Mouse (Mus musculus) cortical plate, adult 2 months (tissue): ENCODE measurements around the gene Gm11011.

Experiments used
- CTCF ChIP-seq: fragments of 200-500 bp; IDR thresholded peaks from 2 replicates; pipeline ENCODE4 v1.5.1; 2011; ENCODE audit warnings: mild to moderate bottlenecking, control low read depth, low read length; ENCODE audit not compliant: insufficient read depth; ENCODE audit errors: extremely low read depth
- POLR2A ChIP-seq: fragments of 200-500 bp; IDR thresholded peaks from 2 replicates; pipeline ENCODE4 v1.6.1; 2011; ENCODE audit warnings: mild to moderate bottlenecking, low read length, control low read depth; ENCODE audit not compliant: insufficient read depth; ENCODE audit errors: extremely low read depth

DNA sequence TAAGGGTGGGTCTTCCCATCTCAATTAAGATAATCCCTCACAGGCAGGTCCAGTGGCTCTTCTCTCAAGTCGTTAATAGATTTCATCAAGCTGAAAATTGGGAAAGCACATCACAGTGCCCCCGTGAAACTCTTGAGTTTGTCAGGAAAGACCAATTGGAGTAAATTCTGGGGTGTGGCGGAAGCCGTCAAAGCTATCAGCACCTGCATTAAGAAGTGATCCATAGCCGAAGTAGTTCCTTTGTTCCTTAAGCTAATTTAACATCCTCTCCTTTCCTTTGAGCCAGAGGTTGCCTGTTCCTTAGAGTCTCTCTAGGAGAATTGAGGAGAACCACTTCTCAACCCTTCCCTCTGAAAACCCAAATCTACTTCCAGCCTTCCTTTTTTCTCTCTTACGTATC, 28.5 kb upstream of the Gm11011 start:
- no peak for TF ChIP-seq CTCF
- no peak for TF ChIP-seq POLR2A
